Mouse (Mus musculus) right cerebral cortex, postnatal 25 days (tissue): ENCODE measurements at regions not wholly inside any gene's neighbourhood (a gene's known extent, or its start where the extent isn't known, plus 50 kb on each side); places are given as distances from the start of the nearest gene placed in this dataset.

ENCODE experiments used
- DNase-seq: peaks from one replicate; pipeline ENCODE4 v3.0.0; 2022

DNA sequence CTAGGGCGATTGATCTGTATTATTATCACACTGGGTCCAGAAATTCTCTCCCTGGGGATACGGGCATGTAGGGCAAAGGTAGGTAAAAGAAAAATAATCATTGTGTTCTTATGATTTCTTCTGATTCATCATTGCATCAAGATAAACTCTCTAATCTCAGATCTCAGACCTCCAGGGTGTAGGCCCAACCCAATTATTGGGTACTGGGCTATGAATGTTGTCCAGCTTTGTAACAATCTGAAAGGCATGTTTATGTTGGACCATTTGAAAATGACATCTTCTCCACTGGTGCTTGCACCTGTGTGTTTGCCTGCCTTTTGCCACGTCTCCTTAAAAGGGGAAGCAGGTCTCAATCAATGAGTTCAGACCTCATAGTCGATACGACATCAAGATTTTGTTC is 95.4 kb upstream of the Egr2 start:
- DNase-seq = no peak

DNA sequence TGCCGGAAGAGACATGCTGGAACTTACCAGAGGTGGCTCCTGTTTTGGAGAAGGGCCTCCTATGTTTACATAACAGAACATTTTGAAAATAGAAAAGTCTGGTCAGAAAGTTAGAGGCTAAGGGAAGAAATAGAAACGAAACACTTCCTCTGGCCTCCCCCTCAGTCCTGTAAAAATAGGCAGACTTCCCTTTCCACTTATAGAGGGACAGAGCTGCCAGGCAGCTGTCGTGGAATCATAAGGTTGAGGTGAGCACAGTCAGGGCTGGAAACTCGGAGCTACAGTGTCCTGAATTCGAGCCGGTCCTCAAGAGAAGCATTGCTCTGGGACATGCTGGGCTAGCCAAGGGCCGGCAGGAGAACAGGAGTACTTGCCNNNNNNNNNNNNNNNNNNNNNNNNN is 94.0 kb upstream of the Egr2 start:
- DNase-seq = no peak

DNA sequence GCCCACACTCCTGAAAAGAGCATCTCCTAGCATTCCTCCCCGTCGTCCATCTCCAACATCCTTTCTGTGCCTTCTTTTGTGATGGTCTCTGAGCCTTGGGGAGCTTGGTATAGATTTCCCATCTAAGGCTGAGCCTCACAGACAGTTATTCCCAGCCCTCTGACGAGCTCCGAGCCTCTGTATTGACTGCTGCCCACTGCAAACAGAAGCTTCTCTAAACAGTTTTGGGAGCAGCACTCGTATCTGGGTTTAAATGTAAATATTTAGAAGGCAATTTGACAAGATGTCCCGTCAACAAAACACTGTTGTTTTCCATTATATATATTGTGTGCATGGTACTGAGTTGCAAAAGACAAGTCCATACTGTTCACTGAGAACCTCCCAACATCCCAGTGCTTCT is 86.4 kb upstream of the Egr2 start:
- no peak for DNase-seq

GRCm38 (mm10) chr10:67454149-67454548 is 81.1 kb upstream of the Egr2 start:
- no peak for DNase-seq

DNA sequence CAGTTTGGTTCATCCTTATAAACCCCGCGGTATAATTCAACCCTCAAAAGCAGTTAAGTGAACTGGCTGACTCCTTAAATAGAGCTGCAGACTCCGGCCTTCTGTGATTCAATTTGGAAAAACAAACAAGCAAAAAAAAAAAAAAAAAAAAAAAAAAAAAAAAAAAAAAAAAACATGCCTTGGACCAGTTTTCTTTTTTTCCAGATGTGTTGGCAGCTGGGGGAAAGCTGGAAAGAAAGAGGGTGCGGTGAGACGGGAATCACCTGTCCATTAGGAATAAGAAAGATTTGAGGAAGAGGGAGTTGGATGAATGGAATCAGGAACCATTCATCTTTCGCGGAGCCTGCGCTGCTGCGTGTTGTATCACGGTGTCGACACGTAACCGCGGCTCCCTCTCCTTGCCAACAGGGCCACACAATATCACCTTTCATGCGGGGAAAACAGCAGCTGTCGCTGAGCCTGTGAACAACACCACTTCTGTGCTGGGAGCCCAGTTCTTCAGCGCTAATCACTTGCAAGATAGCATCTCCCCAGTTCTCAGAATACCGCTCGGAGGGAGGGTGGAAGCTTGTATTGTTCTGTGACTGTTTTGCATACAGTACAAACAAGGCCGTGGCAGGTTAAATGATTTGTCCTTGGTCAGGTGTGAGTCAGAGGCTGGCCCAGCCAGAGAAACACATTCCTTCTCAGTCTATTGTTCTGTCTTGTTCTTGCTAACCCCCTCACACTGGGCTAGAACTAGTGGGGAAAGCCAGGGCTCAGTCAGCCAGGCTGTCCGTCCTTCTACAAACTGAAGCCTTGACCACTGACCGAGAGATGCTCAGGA is 76.6 kb upstream of the Egr2 start:
- DNase-seq = no peak

- DNase-seq = no peak
Measured at GRCm38 (mm10) chr10:67461321-67461720, 74.0 kb upstream of the Egr2 start.

DNA sequence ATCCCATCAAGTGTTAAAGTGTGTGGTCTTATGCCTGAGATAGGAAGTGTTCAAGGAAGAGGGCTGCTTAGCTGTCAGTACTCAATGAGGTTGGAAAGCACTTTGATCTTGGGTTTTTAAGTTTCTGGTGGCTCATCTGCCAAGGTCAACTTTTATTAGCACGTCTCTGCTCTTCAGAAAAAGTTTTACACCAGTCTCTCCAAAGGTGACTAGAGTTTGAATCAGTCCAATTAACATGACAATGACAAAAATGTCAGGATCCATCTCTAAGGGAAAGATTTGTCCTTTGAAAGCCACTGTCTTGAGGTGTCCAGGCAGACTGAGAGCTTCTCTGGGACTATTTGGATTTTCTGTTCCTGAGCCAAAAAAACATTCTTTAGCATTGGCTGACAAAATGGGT is 73.4 kb upstream of the Egr2 start:
- DNase-seq = no peak

GRCm38 (mm10) chr10:67468724-67469123 is 66.6 kb upstream of the Egr2 start:
- no peak for DNase-seq

GRCm38 (mm10) chr10:67473016-67473415 is 62.3 kb upstream of the Egr2 start:
- no peak for DNase-seq

- DNase-seq = no peak
Measured at GRCm38 (mm10) chr10:67474336-67474735, 60.9 kb upstream of the Egr2 start.

GRCm38 (mm10) chr10:67482268-67482667 is 53.0 kb upstream of the Egr2 start:
- peak; percentile 70 for DNase-seq

DNA sequence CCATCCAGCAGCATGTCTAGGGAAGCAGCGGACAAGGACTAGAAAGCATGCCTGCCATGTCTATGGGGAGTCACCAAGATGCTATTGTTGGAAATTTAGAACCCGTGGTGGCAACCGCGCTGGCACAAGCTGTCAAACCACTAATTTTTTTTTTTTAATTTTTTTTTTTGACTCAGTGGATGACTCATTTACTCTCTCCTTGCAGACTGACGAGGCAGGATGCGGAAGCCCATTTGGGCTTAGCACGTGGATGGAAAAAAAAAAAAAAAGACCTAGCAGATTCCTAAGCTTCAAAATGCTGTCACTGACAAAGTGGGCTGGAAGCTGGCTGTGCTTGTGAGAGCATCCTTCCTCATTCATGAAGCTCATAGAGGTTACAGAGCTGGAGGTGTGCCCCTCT is 51.9 kb upstream of the Egr2 start:
- DNase-seq = peak; percentile 17

DNA sequence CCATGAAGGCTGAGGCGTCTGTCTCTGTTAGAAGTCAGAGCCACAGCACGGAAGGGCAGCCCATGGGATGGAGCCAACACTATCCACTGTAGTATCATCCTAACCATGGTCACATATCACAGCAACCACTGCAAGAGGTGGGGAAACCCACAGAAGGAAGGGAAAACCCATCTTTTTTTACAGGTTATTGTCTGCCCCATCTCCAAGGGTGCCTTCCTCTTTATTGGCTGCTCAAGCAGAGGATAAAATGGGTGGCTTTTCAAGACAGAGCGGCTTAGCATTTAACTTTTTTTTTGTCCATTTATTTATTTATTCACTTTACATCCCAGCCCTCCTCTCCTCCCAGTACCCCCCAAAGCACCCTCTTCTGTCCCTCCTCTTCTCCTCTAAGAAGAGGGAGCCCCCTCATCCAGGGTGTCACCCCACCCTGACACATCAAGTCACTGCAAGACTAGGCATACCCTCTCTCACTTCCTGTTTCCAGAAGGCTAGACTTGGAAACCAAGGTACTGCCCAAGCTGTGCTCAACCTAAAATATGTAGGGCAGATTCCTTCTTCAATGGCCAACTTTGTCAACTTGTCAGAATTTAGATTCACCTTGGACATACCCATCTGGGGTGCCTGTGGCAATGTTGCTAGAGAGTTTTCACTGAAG is 51.1 kb upstream of the Egr2 start:
- no peak for DNase-seq
